Mouse (Mus musculus) hematopoietic stem cell, adult 5-6 weeks (primary cell): ENCODE results near the gene Bcam. TPM values are rescaled to one million over a fixed set of nuclear protein-coding genes. Genes with fewer than 3 reads are reported as not detected.

Source experiments
- ATAC-seq, 2 experiments: fragments of 125-278 bp in 1 of 2; replicated peaks in 1 of 2; 2 replicates each; pipeline ENCODE4 v1.8.0; 2016 to 2017; ENCODE audit warnings: inconsistent platforms in 2 of 2, mild to moderate bottlenecking in 2 of 2, moderate number of reproducible peaks in 2 of 2, low read depth in 1 of 2, moderate TSS enrichment in 1 of 2; ENCODE audit not compliant: low FRiP score in 2 of 2, poor library complexity in 2 of 2, severe bottlenecking in 2 of 2, insufficient read depth in 1 of 2, low TSS enrichment in 1 of 2
- total RNA-seq: library from RNA; stranded (forward); fragments of 172-1452, 232-1000 nt; gene quantifications from 2 replicates; pipeline ENCODE4 v1.2.3, GENCODE M21; 2017

The Bcam gene
- 2.3 and 4.2 TPM in 2 replicates for total RNA-seq

GRCm38 (mm10) chr7:19770984-19771391, at the start of gene Bcam:
Gene Bcam (minus strand): TSS chr7:19771016.
- ATAC-seq: no peak

GRCm38 (mm10) chr7:19818875-19819274, 48.1 kb upstream of the Bcam start:
- ATAC-seq: no peak

GRCm38 (mm10) chr7:19818440-19818839, 47.6 kb upstream of the Bcam start:
- no peak for ATAC-seq

- ATAC-seq: peak; percentile 86 to 90
Measured at GRCm38 (mm10) chr7:19817382-19818105, 46.7 kb upstream of the Bcam start.

- peak; percentile 25 to 54; a peak in 3 of 4 replicates for ATAC-seq
Measured at GRCm38 (mm10) chr7:19816224-19816771, 45.5 kb upstream of the Bcam start.

- peak; percentile 9 to 15; a peak in 2 of 4 replicates for ATAC-seq
Measured at GRCm38 (mm10) chr7:19815296-19816223, 44.7 kb upstream of the Bcam start.

GRCm38 (mm10) chr7:19813579-19814122, 42.8 kb upstream of the Bcam start:
- no peak for ATAC-seq

- ATAC-seq: no peak
Measured at GRCm38 (mm10) chr7:19813161-19813560, 42.3 kb upstream of the Bcam start.

GRCm38 (mm10) chr7:19811114-19811513, 40.3 kb upstream of the Bcam start:
- no peak for ATAC-seq

GRCm38 (mm10) chr7:19809369-19809768, 38.6 kb upstream of the Bcam start:
- ATAC-seq: no peak

- no peak for ATAC-seq
Measured at GRCm38 (mm10) chr7:19806356-19806969, 35.6 kb upstream of the Bcam start.

- peak; percentile 71 to 83 for ATAC-seq
Measured at GRCm38 (mm10) chr7:19802995-19803394, 32.2 kb upstream of the Bcam start.

GRCm38 (mm10) chr7:19800764-19801163, 29.9 kb upstream of the Bcam start:
- ATAC-seq: peak; percentile 28 to 57; a peak in 1 of 4 replicates

GRCm38 (mm10) chr7:19796697-19797588, 26.1 kb upstream of the Bcam start, which contains the start of gene Cblc:
Gene Cblc (minus strand): TSS chr7:19796809.
- peak; percentile 93 to 97 for ATAC-seq

- ATAC-seq: no peak
Measured at GRCm38 (mm10) chr7:19796254-19796653, 25.4 kb upstream of the Bcam start.

GRCm38 (mm10) chr7:19795236-19795635, 24.4 kb upstream of the Bcam start:
- ATAC-seq: no peak
